Mouse (Mus musculus): ENCODE results near the gene Tmem89. TPM values are rescaled to one million over a fixed set of nuclear protein-coding genes. Genes with fewer than 3 reads are reported as not detected.

Gene Tmem89
- total and polyA plus RNA-seq, 2 experiments from 2014 or later = 0.21 to 0.88 TPM

GRCm38 (mm10) chr9:108949967-108950728 is 35.7 kb downstream of the Tmem89 start:
- Histone ChIP-seq H3K36me3 (ENCODE audit: insufficient read depth, low read length) (peaks cover 50% of the 10 kb centered on the region), H3K4me3 (ENCODE audit: low read depth, low read length) (no peak overlapping the region), H3K4me1 (ENCODE audit: insufficient read depth, low read length) (no peaks in the 10 kb centered on the region), H3K4me2 (ENCODE audit: low read depth, low read length, poor library complexity, severe bottlenecking) (no peak overlapping the region), H3K9me3 (ENCODE audit: low read length) (no peaks in the 10 kb centered on the region), H3K27me3 (ENCODE audit: insufficient read depth, low read length) (peaks cover 15% of the 10 kb centered on the region), H3K9ac (replicated peaks; ENCODE audit: low read length, poor library complexity, severe bottlenecking) (no peak overlapping the region), H3K27ac (ENCODE audit: low read depth, low read length) (peak overlapping the region; percentile 21; the same call in 1 of the 2 replicates)
- WGBS = 87% methylated on average over 9 of the region's 9 CpGs
- DNase-seq (ENCODE audit: low spot score) (no peak), ATAC-seq (ENCODE audit: low FRiP score) (no peak)
- TF ChIP-seq CTCF (IDR thresholded peaks at IDR 0.05) = no peak

GRCm38 (mm10) chr9:108953081-108953636 is 38.7 kb downstream of the Tmem89 start, which contains the start of gene Col7a1:
Col7a1 (plus strand) TSS chr9:108953586.
- TF ChIP-seq CTCF (IDR thresholded peaks at IDR 0.05) = no peak
- Histone ChIP-seq H3K36me3 (ENCODE audit: insufficient read depth, low read length) (peaks cover 23% of the 10 kb centered on the region), H3K4me1 (ENCODE audit: insufficient read depth, low read length) (no peaks in the 10 kb centered on the region)

GRCm38 (mm10) chr9:108955241-108955640 is 40.8 kb downstream of the Tmem89 start:
- Histone ChIP-seq H3K9me3 (ENCODE audit: low read length) (no peaks in the 10 kb centered on the region), H3K4me3 (ENCODE audit: low read depth, low read length) (no peak overlapping the region), H3K4me2 (ENCODE audit: low read depth, low read length, poor library complexity, severe bottlenecking) (no peak overlapping the region), H3K4me1 (ENCODE audit: insufficient read depth, low read length) (no peaks in the 10 kb centered on the region), H3K27ac (ENCODE audit: low read depth, low read length) (no peak overlapping the region), H3K27me3 (ENCODE audit: insufficient read depth, low read length) (peaks cover 15% of the 10 kb centered on the region), H3K36me3 (ENCODE audit: insufficient read depth, low read length) (peaks cover 2% of the 10 kb centered on the region), H3K9ac (replicated peaks; ENCODE audit: low read length, poor library complexity, severe bottlenecking) (no peak overlapping the region)
- ATAC-seq (ENCODE audit: low FRiP score) = no peak
- no peak for DNase-seq (ENCODE audit: low spot score)
- TF ChIP-seq CTCF (IDR thresholded peaks at IDR 0.05) = no peak
- 91% methylated on average over 11 of the region's 11 CpGs for WGBS

More at GRCm38 (mm10) chr9:108953081-108953636, 38.7 kb downstream of the Tmem89 start, which contains the start of gene Col7a1:
- no peak within 1 kb of the TSS for H3K4me3 ChIP-seq (ENCODE audit: low read depth, low read length)
- H3K9me3 ChIP-seq (ENCODE audit: low read length) = no peaks in the 10 kb centered on the region
- H3K9ac ChIP-seq (replicated peaks; ENCODE audit: low read length, poor library complexity, severe bottlenecking) = no peak within 1 kb of the TSS
- ATAC-seq (ENCODE audit: low FRiP score) (no peak), DNase-seq (ENCODE audit: low spot score) (no peak)
- 7% methylated on average over 15 of the region's 15 CpGs for WGBS
- H3K4me2 ChIP-seq (ENCODE audit: low read depth, low read length, poor library complexity, severe bottlenecking) = no peak within 1 kb of the TSS
- H3K27ac ChIP-seq (ENCODE audit: low read depth, low read length) = no peak within 1 kb of the TSS
- H3K27me3 ChIP-seq (ENCODE audit: insufficient read depth, low read length) = peaks cover 15% of the 10 kb centered on the region

GRCm38 (mm10) chr9:108955846-108956245 is 41.4 kb downstream of the Tmem89 start:
- Histone ChIP-seq H3K27ac (ENCODE audit: low read depth, low read length) (no peak overlapping the region), H3K36me3 (ENCODE audit: insufficient read depth, low read length) (no peaks in the 10 kb centered on the region), H3K9me3 (ENCODE audit: low read length) (no peaks in the 10 kb centered on the region), H3K4me2 (ENCODE audit: low read depth, low read length, poor library complexity, severe bottlenecking) (no peak overlapping the region), H3K27me3 (ENCODE audit: insufficient read depth, low read length) (peaks cover 15% of the 10 kb centered on the region), H3K4me3 (ENCODE audit: low read depth, low read length) (no peak overlapping the region), H3K9ac (replicated peaks; ENCODE audit: low read length, poor library complexity, severe bottlenecking) (no peak overlapping the region), H3K4me1 (ENCODE audit: insufficient read depth, low read length) (no peaks in the 10 kb centered on the region)
- whole genome bisulfite sequencing = 90% methylated on average over 11 of the region's 11 CpGs
- no peak for ATAC-seq (ENCODE audit: low FRiP score)
- TF ChIP-seq CTCF (IDR thresholded peaks at IDR 0.05) = no peak
- DNase-seq (ENCODE audit: low spot score) = no peak

GRCm38 (mm10) chr9:108963577-108963976 is 49.2 kb downstream of the Tmem89 start:
- 68% methylated on average over 3 of the region's 3 CpGs for WGBS

GRCm38 (mm10) chr9:108964338-108964737 is 49.9 kb downstream of the Tmem89 start:
- no peak overlapping the region for H3K9ac ChIP-seq (replicated peaks; ENCODE audit: low read length, poor library complexity, severe bottlenecking)
- no peak for ATAC-seq (ENCODE audit: low FRiP score)
- no peaks in the 10 kb centered on the region for H3K36me3 ChIP-seq (ENCODE audit: insufficient read depth, low read length)
- H3K4me1 ChIP-seq (ENCODE audit: insufficient read depth, low read length) = no peaks in the 10 kb centered on the region
- DNase-seq (ENCODE audit: low spot score) = no peak
- no peak overlapping the region for H3K27ac ChIP-seq (ENCODE audit: low read depth, low read length)
- 83% methylated on average over 6 of the region's 6 CpGs for WGBS
- no peak for TF ChIP-seq CTCF (IDR thresholded peaks at IDR 0.05)
- H3K27me3 ChIP-seq (ENCODE audit: insufficient read depth, low read length) = no peaks in the 10 kb centered on the region
- no peak overlapping the region for H3K4me2 ChIP-seq (ENCODE audit: low read depth, low read length, poor library complexity, severe bottlenecking)
- no peak overlapping the region for H3K4me3 ChIP-seq (ENCODE audit: low read depth, low read length)
- H3K9me3 ChIP-seq (ENCODE audit: low read length) = no peaks in the 10 kb centered on the region

More at GRCm38 (mm10) chr9:108963577-108963976, 49.2 kb downstream of the Tmem89 start:
- no peak overlapping the region for H3K27ac ChIP-seq (ENCODE audit: low read depth, low read length)
- ATAC-seq (ENCODE audit: low FRiP score) = no peak
- no peak overlapping the region for H3K4me3 ChIP-seq (ENCODE audit: low read depth, low read length)
- H3K36me3 ChIP-seq (ENCODE audit: insufficient read depth, low read length) = no peaks in the 10 kb centered on the region
- no peak for DNase-seq (ENCODE audit: low spot score)
- no peak overlapping the region for H3K4me2 ChIP-seq (ENCODE audit: low read depth, low read length, poor library complexity, severe bottlenecking)
- H3K27me3 ChIP-seq (ENCODE audit: insufficient read depth, low read length) = no peaks in the 10 kb centered on the region
- H3K4me1 ChIP-seq (ENCODE audit: insufficient read depth, low read length) = no peaks in the 10 kb centered on the region
- H3K9ac ChIP-seq (replicated peaks; ENCODE audit: low read length, poor library complexity, severe bottlenecking) = no peak overlapping the region
- TF ChIP-seq CTCF (IDR thresholded peaks at IDR 0.05) = no peak
- no peaks in the 10 kb centered on the region for H3K9me3 ChIP-seq (ENCODE audit: low read length)

Other genes starting within 250 kb of the Tmem89 start
- gene Prkar2a, start 225.3 kb upstream of the Tmem89 start, total RNA-seq (2014; rRNA removed) = 107 and 137 TPM in 2 replicates
- gene Prkar2a, start 225.3 kb upstream of the Tmem89 start, polyA plus RNA-seq (2015; fragmentation: Nextera tagmentation; extraction: Ambion mirVana) = 44.8 and 49.7 TPM in 2 replicates
- 126 and 138 TPM in 2 replicates for gene Ip6k2, start 130.8 kb upstream of the Tmem89 start, total RNA-seq (2014; rRNA removed)
- gene Ip6k2, start 130.8 kb upstream of the Tmem89 start, polyA plus RNA-seq (2015; fragmentation: Nextera tagmentation; extraction: Ambion mirVana) = 228 and 230 TPM in 2 replicates
- 30.1 and 83.4 TPM in 2 replicates for gene Nckipsd, start 106.3 kb upstream of the Tmem89 start, total RNA-seq (2014; rRNA removed)
- 25.7 and 32.5 TPM in 2 replicates for gene Nckipsd, start 106.3 kb upstream of the Tmem89 start, polyA plus RNA-seq (2015; fragmentation: Nextera tagmentation; extraction: Ambion mirVana)
- 61.7 and 76.3 TPM in 2 replicates for gene Celsr3, start 88.3 kb upstream of the Tmem89 start, total RNA-seq (2014; rRNA removed)
- gene Celsr3, start 88.3 kb upstream of the Tmem89 start, polyA plus RNA-seq (2015; fragmentation: Nextera tagmentation; extraction: Ambion mirVana) = 7.2 and 7.4 TPM in 2 replicates
- gene Slc26a6, start 61.3 kb upstream of the Tmem89 start, total RNA-seq (2014; rRNA removed) = 18.0 and 20.2 TPM in 2 replicates
- gene Slc26a6, start 61.3 kb upstream of the Tmem89 start, polyA plus RNA-seq (2015; fragmentation: Nextera tagmentation; extraction: Ambion mirVana) = 23.8 and 24.6 TPM in 2 replicates
- 407 and 456 TPM in 2 replicates for gene Uqcrc1, start 22.0 kb downstream of the Tmem89 start, total RNA-seq (2014; rRNA removed)
- 522 and 562 TPM in 2 replicates for gene Uqcrc1, start 22.0 kb downstream of the Tmem89 start, polyA plus RNA-seq (2015; fragmentation: Nextera tagmentation; extraction: Ambion mirVana)
- 1.7 and 4.5 TPM in 2 replicates for gene Col7a1, start 39.0 kb downstream of the Tmem89 start, total RNA-seq (2014; rRNA removed)
- 0.71 and 1.5 TPM in 2 replicates for gene Col7a1, start 39.0 kb downstream of the Tmem89 start, polyA plus RNA-seq (2015; fragmentation: Nextera tagmentation; extraction: Ambion mirVana)
- gene Ucn2, start 71.4 kb downstream of the Tmem89 start, total RNA-seq (2014; rRNA removed) = not detected in 2 replicates
- gene Ucn2, start 71.4 kb downstream of the Tmem89 start, polyA plus RNA-seq (2015; fragmentation: Nextera tagmentation; extraction: Ambion mirVana) = not detected in 2 replicates
- 46.1 and 51.7 TPM in 2 replicates for gene Pfkfb4, start 77.2 kb downstream of the Tmem89 start, total RNA-seq (2014; rRNA removed)
- gene Pfkfb4, start 77.2 kb downstream of the Tmem89 start, polyA plus RNA-seq (2015; fragmentation: Nextera tagmentation; extraction: Ambion mirVana) = 24.1 and 28.6 TPM in 2 replicates
- gene Shisa5, start 123.9 kb downstream of the Tmem89 start, total RNA-seq (2014; rRNA removed) = 79.7 and 80.6 TPM in 2 replicates
- gene Shisa5, start 123.9 kb downstream of the Tmem89 start, polyA plus RNA-seq (2015; fragmentation: Nextera tagmentation; extraction: Ambion mirVana) = 75.0 and 89.3 TPM in 2 replicates
- 22.5 and 28.1 TPM in 2 replicates for gene Trex1, start 145.1 kb downstream of the Tmem89 start, total RNA-seq (2014; rRNA removed)
- 14.8 and 18.6 TPM in 2 replicates for gene Trex1, start 145.1 kb downstream of the Tmem89 start, polyA plus RNA-seq (2015; fragmentation: Nextera tagmentation; extraction: Ambion mirVana)
- gene Atrip, start 159.5 kb downstream of the Tmem89 start, total RNA-seq (2014; rRNA removed) = 34.7 and 35.1 TPM in 2 replicates
- 32.9 and 34.7 TPM in 2 replicates for gene Atrip, start 159.5 kb downstream of the Tmem89 start, polyA plus RNA-seq (2015; fragmentation: Nextera tagmentation; extraction: Ambion mirVana)
- gene Ccdc51, start 167.9 kb downstream of the Tmem89 start, total RNA-seq (2014; rRNA removed) = 6.9 and 7.4 TPM in 2 replicates
- gene Ccdc51, start 167.9 kb downstream of the Tmem89 start, polyA plus RNA-seq (2015; fragmentation: Nextera tagmentation; extraction: Ambion mirVana) = 4.8 and 7.1 TPM in 2 replicates
- 129 and 162 TPM in 2 replicates for gene Tma7, start 168.0 kb downstream of the Tmem89 start, total RNA-seq (2014; rRNA removed)
- gene Tma7, start 168.0 kb downstream of the Tmem89 start, polyA plus RNA-seq (2015; fragmentation: Nextera tagmentation; extraction: Ambion mirVana) = 766 and 825 TPM in 2 replicates
- 64.8 and 73.2 TPM in 2 replicates for gene Plxnb1, start 180.8 kb downstream of the Tmem89 start, total RNA-seq (2014; rRNA removed)
- gene Plxnb1, start 180.8 kb downstream of the Tmem89 start, polyA plus RNA-seq (2015; fragmentation: Nextera tagmentation; extraction: Ambion mirVana) = 10.2 and 11.1 TPM in 2 replicates
- not detected in 2 replicates for gene Fbxw21, start 247.4 kb downstream of the Tmem89 start, total RNA-seq (2014; rRNA removed)
- gene Fbxw21, start 247.4 kb downstream of the Tmem89 start, polyA plus RNA-seq (2015; fragmentation: Nextera tagmentation; extraction: Ambion mirVana) = not detected in 2 replicates

Data from midbrain, postnatal 0 days (tissue).